Mouse (Mus musculus): ENCODE data around the gene Hapln3.

DNA sequence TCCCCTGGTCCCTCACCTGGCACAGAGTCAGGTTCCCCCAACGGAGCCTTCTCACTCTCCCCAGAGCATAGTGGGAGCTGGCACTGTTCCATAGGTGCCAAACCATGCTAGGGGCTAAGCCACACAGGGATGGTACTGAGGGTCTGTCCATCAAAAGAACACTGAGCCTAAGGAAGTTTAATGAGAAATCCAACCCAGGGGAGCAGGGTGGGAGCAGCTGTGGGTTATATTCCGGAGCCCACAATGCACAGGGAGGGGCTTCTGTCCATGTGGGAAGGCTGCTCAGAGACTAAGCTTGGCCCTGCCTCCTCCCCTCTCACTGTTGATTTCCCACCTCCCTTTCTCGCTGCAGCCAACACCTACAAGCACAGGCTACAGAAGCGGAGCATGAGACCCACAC is 17.0 kb downstream of the Hapln3 start:
- TF ChIP-seq HCFC1 (IDR thresholded peaks at IDR 0.05; ENCODE audit: borderline replicate concordance, insufficient read depth, low read length): no peak
- TF ChIP-seq CHD2 (IDR thresholded peaks at IDR 0.05; ENCODE audit: low read depth, low read length): no peak
- no peak for TF ChIP-seq MAFK (IDR thresholded peaks at IDR 0.05; ENCODE audit: insufficient read depth, low read depth, low read length)

Measured in ES-E14 (cell line).